Mouse (Mus musculus) liver, embryonic 12.5 days (tissue): ENCODE results near the gene Nckap5. TPM values are rescaled to one million over a fixed set of nuclear protein-coding genes. Genes with fewer than 3 reads are reported as not detected.
"Not testable (repeated sequence)": the region's sequence is repeated elsewhere in the genome, so short reads cannot be mapped to it uniquely, and the experiment has no call there.

Experiments used
- ATAC-seq: fragments of 200-750 bp; cut with Nextera tagmentation; 2 replicates; pipeline ENCODE4 v1.8.0; 2017; ENCODE audit warnings: moderate number of reproducible peaks, mild to moderate bottlenecking, moderate library complexity
- H3K27ac ChIP-seq: fragments of 300-500 bp; sonication (generic); 2 replicates; pipeline ENCODE4 v1.5.1; 2016; ENCODE audit warnings: mild to moderate bottlenecking
- H3K27me3 ChIP-seq: fragments of 300-500 bp; sonication (generic); replicated peaks from 2 replicates; pipeline ENCODE4 v1.6.1; 2016; ENCODE audit warnings: mild to moderate bottlenecking, moderate library complexity
- H3K36me3 ChIP-seq: fragments of 300-500 bp; sonication (generic); 2 replicates; pipeline ENCODE4 v1.6.1; 2016; ENCODE audit warnings: mild to moderate bottlenecking, moderate library complexity
- H3K4me1 ChIP-seq: fragments of 300-500 bp; sonication (generic); 2 replicates; pipeline ENCODE4 v1.6.1; 2016
- H3K4me2 ChIP-seq: fragments of 300-500 bp; sonication (generic); 2 replicates; pipeline ENCODE4 v1.6.1; 2016; ENCODE audit warnings: mild to moderate bottlenecking, moderate library complexity
- H3K4me3 ChIP-seq: fragments of 300-500 bp; sonication (generic); 2 replicates; pipeline ENCODE4 v1.5.1; 2016; ENCODE audit warnings: mild to moderate bottlenecking, moderate library complexity
- H3K9ac ChIP-seq: fragments of 300-500 bp; sonication (generic); 2 replicates; pipeline ENCODE4 v1.6.1; 2016; ENCODE audit warnings: mild to moderate bottlenecking, moderate library complexity
- H3K9me3 ChIP-seq: fragments of 300-500 bp; sonication (generic); replicated peaks from 2 replicates; pipeline ENCODE4 v1.6.1; 2016; ENCODE audit warnings: mild to moderate bottlenecking, moderate library complexity
- WGBS: fragments of 180-500 bp; shearing (Covaris S2); methylation state at CpG from one replicate; pipeline ENCODE4 v1.1.7; 2016; ENCODE audit not compliant: insufficient replicate concordance; 5-methylcytosine and 5-hydroxymethylcytosine counted together
- polyA plus RNA-seq: library from polyadenylated mRNA; unstranded; fragments of >200 nt; fragmentation: Nextera tagmentation; extraction: Ambion mirVana; gene quantifications from 2 replicates; pipeline ENCODE4 v1.2.1, GENCODE M21; 2016

Gene Nckap5
- polyA plus RNA-seq, 1 experiment from 2014 or later: 0.45 TPM

DNA sequence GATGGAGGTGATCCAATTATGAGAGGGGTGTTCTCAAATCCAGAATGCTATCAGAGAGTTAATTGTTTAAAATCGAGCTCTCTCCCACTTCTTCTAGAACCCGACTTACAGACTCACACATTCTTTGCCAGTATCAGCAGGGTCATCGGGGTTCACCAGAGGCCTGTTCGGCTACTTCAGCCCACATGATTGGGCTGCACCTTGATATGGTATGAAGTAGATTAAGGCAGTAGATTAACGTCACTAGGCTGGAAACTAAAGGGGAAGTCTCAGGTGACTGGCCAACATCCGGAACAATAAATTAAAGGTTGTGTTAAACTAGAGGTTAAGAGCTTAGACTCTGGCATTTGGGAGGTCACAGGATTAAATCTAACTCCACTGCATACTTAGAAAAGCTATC, 8.4 kb downstream of the Nckap5 start:
- Histone ChIP-seq H3K27ac (no peak overlapping the region), H3K4me3 (no peak overlapping the region), H3K4me2 (no peak overlapping the region), H3K4me1 (peaks cover 7% of the 10 kb centered on the region), H3K9me3 (no peaks in the 10 kb centered on the region), H3K36me3 (no peaks in the 10 kb centered on the region), H3K27me3 (no peaks in the 10 kb centered on the region), H3K9ac (no peak overlapping the region)
- 57% methylated on average over 6 of the region's 6 CpGs for whole genome bisulfite sequencing
- ATAC-seq: no peak

DNA sequence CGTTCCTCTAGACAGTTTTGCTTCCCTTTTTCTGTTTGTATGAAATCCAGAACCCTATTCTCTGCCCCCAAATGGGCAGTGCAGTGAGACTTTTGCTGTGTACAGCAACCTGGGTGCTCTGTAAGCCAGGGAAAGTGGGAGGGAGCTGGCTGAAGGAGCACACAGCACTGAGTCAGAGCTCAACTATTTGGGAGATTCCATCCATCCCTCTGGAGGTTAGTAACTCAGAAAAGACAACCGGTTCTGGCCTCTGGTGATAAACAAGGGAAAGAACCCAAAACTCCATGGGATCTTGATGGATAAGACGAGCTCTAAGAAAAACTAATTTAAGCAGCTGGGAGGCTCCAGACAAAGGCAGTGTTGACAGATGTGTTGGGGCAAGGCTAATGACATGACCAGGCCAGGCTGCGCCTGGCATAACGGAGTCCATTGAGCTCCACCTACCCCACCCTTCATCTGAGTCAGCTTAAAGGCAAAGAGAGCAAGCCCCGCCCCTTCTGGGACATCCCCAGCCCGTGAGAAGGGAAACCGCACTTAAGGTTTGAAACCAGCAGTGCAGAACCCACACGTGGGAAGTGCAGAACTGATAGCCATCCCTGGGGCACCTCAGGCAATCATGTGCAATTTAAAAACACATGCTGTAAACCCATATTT, 13.1 kb downstream of the Nckap5 start:
- H3K36me3 ChIP-seq: no peaks in the 10 kb centered on the region
- 17% methylated on average over 9 of the region's 9 CpGs for WGBS
- no peak overlapping the region for H3K4me3 ChIP-seq
- no peaks in the 10 kb centered on the region for H3K9me3 ChIP-seq
- peak overlapping the region; percentile 0; the same call in 1 of the 2 replicates for H3K4me2 ChIP-seq
- no peaks in the 10 kb centered on the region for H3K4me1 ChIP-seq
- H3K27me3 ChIP-seq: no peaks in the 10 kb centered on the region
- ATAC-seq: peak; percentile 79
- no peak overlapping the region for H3K27ac ChIP-seq
- no peak overlapping the region for H3K9ac ChIP-seq

DNA sequence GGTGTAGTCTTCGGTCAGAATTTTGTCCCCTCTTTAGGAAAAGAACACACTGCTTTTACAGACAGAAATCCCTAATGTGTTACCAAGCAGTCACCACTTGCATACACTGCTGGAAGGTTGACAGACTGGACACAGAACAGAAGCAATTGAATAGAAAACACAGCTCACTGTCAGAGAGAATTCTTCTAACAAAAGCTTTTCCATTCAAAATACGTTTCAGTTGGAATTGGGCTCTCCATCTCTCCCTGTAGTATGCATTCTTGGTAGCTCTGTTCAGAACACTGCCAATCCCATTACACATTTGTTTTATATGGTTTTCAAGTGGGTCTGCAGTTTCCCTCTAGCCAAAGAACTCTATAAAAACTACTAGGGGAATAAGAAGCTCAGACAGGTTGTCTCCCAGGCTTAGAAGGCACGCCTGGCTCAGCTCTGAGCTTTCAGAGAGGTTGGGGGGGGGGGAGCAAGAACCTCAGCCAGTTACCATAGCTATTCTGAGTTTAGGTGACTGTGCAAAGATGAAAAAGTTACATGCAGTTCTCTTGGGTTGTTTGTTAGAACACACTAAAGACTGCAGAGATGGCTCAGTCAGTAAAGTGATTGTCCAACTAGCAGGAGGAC, 23.5 kb downstream of the Nckap5 start:
- ATAC-seq: no peak
- no peaks in the 10 kb centered on the region for H3K36me3 ChIP-seq
- no peaks in the 10 kb centered on the region for H3K27me3 ChIP-seq
- H3K4me2 ChIP-seq: no peak overlapping the region
- no peak overlapping the region for H3K27ac ChIP-seq
- H3K4me1 ChIP-seq: no peaks in the 10 kb centered on the region
- H3K4me3 ChIP-seq: no peak overlapping the region
- H3K9me3 ChIP-seq: no peaks in the 10 kb centered on the region
- no peak overlapping the region for H3K9ac ChIP-seq
- WGBS: 62% methylated on average over 3 of the region's 3 CpGs

DNA sequence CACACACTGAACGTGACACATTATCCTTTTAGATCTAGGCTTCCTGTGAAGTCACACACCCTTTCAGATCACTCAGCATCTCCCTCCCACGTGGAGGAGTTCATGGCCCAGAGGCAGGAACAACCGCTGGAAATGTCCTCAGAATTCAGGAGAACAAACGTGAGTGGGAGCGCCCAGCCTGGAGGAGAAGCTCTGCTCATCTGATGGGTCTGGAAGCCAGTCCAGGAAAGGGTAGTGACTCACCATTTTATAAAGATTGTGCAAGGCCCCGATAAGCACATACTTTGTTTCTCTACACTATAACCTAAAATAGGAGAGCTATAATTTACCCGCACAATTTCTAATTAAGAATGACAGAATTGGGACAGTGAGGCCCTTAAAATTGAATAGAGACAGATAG, 24.1 kb downstream of the Nckap5 start:
- no peaks in the 10 kb centered on the region for H3K4me1 ChIP-seq
- no peaks in the 10 kb centered on the region for H3K27me3 ChIP-seq
- H3K27ac ChIP-seq: no peak overlapping the region
- H3K9ac ChIP-seq: no peak overlapping the region
- WGBS: 53% methylated on average over 7 of the region's 7 CpGs
- no peaks in the 10 kb centered on the region for H3K9me3 ChIP-seq
- no peaks in the 10 kb centered on the region for H3K36me3 ChIP-seq
- no peak for ATAC-seq
- no peak overlapping the region for H3K4me3 ChIP-seq
- no peak overlapping the region for H3K4me2 ChIP-seq

DNA sequence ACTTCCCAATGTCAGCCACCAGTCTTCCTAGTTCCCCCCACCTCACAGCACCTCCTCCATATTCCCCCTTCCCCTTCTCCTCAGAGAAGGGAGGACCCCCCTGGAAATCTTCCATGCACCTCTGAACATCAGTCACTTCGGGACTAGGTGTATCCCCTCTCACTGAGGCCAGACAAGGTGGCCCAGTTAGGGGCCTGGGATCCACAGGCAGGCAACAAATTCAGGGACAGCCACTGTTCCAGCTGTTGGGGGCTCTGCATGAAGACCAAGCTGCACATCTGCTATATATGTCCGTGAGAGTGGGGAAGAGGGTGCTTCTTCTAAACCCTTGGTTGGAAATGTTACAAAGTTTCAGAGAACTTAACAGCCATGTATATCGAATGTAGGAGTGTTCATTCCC, 28.2 kb downstream of the Nckap5 start:
- 55% methylated on average over 3 of the region's 3 CpGs for WGBS
- H3K4me2 ChIP-seq: no peak overlapping the region
- H3K9me3 ChIP-seq: no peaks in the 10 kb centered on the region
- H3K4me3 ChIP-seq: no peak overlapping the region
- H3K27ac ChIP-seq: no peak overlapping the region
- no peaks in the 10 kb centered on the region for H3K27me3 ChIP-seq
- no peak overlapping the region for H3K9ac ChIP-seq
- no peak for ATAC-seq
- no peaks in the 10 kb centered on the region for H3K36me3 ChIP-seq
- H3K4me1 ChIP-seq: no peaks in the 10 kb centered on the region

DNA sequence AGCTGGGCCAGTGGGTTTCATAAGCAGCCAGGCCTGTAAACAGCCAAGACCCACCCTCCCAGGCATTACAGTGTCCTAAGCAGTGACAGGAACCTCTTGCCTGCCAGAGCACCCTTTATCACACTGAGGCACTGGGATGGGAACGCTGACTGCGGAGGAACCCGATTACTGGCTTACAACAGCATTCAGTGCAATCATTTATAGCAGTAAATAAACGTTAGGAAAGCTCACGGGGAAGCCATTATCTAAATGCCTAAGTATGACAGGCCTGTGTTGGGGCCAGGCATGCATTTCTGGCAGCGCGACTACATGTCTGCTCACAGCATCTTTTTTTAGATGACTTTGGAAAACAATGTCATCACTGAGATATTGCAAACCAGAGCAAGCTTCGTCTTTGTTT, 28.9 kb downstream of the Nckap5 start:
- Histone ChIP-seq H3K4me1 (no peaks in the 10 kb centered on the region), H3K27ac (no peak overlapping the region), H3K36me3 (no peaks in the 10 kb centered on the region), H3K4me2 (no peak overlapping the region), H3K9ac (no peak overlapping the region), H3K4me3 (no peak overlapping the region), H3K27me3 (no peaks in the 10 kb centered on the region), H3K9me3 (no peaks in the 10 kb centered on the region)
- no peak for ATAC-seq
- WGBS: 51% methylated on average over 8 of the region's 8 CpGs

DNA sequence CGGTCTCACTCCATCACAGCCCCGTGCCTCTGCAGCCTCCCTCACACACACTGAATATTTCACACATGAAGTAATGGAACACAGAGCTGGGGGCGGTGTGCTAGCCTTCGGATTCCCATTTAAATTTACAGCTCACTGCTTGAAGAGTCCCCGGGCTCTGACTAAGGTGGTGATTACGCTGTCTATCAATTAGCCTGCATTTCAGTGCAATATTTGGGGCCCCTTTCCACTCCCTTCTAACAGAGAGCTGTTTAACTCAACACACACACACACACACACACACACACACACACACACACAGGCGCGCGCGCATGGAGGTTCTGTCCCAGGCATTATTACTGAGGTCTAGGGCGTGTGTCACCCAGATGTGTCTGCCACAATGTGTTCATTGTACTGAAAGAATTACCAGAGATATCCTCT, 31.2 kb downstream of the Nckap5 start:
- Histone ChIP-seq H3K4me3 (no peak overlapping the region), H3K4me2 (no peak overlapping the region), H3K27me3 (no peaks in the 10 kb centered on the region), H3K9ac (no peak overlapping the region), H3K27ac (no peak overlapping the region), H3K9me3 (no peaks in the 10 kb centered on the region), H3K36me3 (no peaks in the 10 kb centered on the region), H3K4me1 (no peaks in the 10 kb centered on the region)
- ATAC-seq: no peak
- WGBS: 74% methylated on average over 11 of the region's 11 CpGs

DNA sequence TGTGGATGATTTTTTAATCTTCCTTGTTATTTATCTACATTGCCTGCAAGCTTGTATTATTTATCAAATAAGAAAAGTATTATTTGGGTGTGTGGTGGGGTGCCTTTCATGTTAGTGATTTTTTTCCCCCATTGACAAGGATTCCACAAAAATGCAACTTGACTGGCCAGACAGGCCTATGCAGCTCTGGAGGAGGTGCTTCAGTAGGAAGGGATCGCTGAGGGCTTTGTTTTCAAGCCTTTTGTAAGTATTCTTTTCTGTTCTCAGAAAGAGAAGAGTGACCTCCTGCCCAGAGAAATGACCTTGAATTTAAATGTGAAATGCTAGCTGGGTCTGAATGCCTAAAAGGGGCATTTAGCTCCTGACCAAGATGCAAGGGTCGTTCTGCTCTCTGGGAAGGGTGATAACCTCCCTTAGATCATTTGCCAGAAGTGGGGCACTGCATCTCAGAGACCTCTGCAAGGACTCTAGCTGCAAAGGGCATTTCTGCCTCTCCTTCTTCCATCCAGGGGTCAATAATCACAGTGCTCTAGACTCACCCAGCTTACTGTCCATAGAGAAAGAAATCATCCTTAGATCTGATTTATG, 50.2 kb downstream of the Nckap5 start:
- H3K4me3 ChIP-seq, H3K36me3 ChIP-seq, H3K9me3 ChIP-seq, ATAC-seq, H3K4me1 ChIP-seq, H3K4me2 ChIP-seq, H3K27ac ChIP-seq, H3K27me3 ChIP-seq, H3K9ac ChIP-seq: not testable (repeated sequence)
- WGBS: no CpG with 5 or more reads among the region's 2 CpGs

DNA sequence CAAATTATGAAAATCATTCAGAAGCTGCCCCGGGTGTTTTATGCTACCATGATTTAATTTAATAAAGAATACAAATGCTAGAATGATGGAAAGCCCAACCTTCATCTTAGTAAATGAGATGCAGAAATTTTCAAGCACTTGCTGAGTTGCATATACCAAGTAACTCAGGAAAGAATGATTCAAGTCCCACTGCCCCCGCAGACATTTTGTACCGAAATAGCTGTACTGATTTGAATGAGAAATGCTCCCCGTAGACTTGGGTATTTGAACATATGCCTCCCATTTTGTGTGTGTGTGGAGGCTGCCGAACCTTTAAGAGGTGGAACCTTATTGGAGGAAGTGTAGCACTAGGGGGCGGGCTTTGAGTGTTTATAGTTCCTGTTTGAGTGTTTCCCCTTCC, 56.7 kb downstream of the Nckap5 start:
- not testable (repeated sequence) for H3K27ac ChIP-seq, ATAC-seq, H3K4me3 ChIP-seq, H3K36me3 ChIP-seq, H3K4me2 ChIP-seq, H3K27me3 ChIP-seq, H3K9me3 ChIP-seq, H3K9ac ChIP-seq, H3K4me1 ChIP-seq
- no CpG with 5 or more reads among the region's 6 CpGs for whole genome bisulfite sequencing

DNA sequence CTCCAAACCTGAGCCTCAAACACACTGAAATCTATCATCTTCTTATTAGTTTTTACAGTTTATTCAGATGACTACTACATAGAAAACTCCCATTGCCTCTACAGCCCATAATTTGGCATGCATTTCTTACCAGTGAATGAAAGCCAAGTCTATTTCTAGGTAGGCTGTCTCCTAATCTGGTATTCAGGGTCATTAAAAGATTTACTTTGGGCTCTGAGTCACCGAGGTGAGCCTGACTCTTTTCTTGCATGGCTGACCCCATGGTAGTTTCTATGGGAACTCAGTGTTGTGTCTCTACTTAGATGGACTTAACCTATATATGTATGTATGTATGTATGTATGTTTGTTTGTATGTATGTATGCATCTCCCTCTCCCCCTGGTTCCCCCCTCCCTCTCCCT, 63.6 kb downstream of the Nckap5 start:
- H3K4me3 ChIP-seq: no peak overlapping the region
- H3K4me2 ChIP-seq: no peak overlapping the region
- ATAC-seq: no peak
- H3K27ac ChIP-seq: no peak overlapping the region
- H3K9me3 ChIP-seq: no peaks in the 10 kb centered on the region
- no peaks in the 10 kb centered on the region for H3K27me3 ChIP-seq
- no peaks in the 10 kb centered on the region for H3K4me1 ChIP-seq
- H3K36me3 ChIP-seq: no peaks in the 10 kb centered on the region
- no peak overlapping the region for H3K9ac ChIP-seq
- WGBS: 76% methylated on average over 1 of the region's 1 CpGs

DNA sequence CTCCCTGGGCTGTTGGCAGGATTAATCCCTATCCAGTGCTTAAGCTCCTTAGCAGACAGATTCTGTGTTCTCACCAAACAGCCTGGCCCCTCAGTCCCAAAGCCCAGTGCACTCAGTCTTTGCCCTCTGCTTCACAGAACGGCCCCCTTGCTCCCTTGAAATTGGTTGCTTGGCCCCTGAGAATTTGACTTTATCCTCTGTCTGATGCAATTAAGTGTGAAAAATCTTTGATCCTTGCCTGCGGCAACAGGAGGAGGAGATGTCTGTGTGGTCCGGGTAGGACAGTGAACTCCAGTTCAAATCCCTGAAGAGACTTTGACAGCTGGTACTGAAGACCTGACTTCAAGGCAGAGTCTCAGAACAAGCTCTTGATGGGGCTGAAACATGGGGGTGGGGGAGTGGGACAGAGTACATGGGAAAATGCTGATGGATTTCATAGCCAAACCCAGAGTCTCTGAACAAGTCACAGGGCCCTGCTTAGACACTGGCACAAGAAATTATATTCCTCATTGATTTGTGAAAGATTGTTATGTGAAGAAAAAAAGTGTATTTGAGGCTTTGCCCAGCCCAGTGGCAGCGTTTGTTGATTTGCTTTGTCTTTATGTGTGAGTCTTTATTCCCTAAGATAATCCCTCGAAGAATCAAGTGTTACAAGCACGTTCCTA, 65.0 kb downstream of the Nckap5 start:
- no peaks in the 10 kb centered on the region for H3K27me3 ChIP-seq
- H3K9ac ChIP-seq: no peak overlapping the region
- no peak overlapping the region for H3K27ac ChIP-seq
- no peak overlapping the region for H3K4me2 ChIP-seq
- H3K9me3 ChIP-seq: no peaks in the 10 kb centered on the region
- no peaks in the 10 kb centered on the region for H3K36me3 ChIP-seq
- ATAC-seq: no peak
- H3K4me3 ChIP-seq: no peak overlapping the region
- 59% methylated on average over 6 of the region's 6 CpGs for WGBS
- no peaks in the 10 kb centered on the region for H3K4me1 ChIP-seq

DNA sequence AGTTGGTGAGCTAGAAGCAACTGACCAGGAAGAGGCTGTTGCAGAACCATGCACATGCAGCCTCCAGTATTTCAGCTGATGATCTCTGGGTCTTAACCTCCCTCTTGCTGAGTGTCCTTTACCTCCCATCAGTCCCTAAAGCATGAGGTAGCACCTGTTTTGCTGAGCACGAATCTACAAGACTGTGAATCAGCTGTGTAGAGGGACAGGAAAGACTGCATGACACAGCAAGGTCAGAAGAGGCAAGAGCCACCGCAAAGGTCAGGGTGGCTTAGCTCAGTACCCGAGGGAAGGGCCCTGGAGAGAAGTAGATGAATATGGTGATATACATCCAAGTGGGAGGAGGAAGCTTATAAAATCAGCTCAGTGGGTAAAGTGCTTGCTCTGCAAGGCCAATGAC, 66.4 kb downstream of the Nckap5 start:
- Histone ChIP-seq H3K9me3 (no peaks in the 10 kb centered on the region), H3K27ac (no peak overlapping the region), H3K27me3 (no peaks in the 10 kb centered on the region), H3K4me1 (no peaks in the 10 kb centered on the region), H3K4me3 (no peak overlapping the region), H3K9ac (no peak overlapping the region), H3K4me2 (no peak overlapping the region), H3K36me3 (no peaks in the 10 kb centered on the region)
- WGBS: 51% methylated on average over 3 of the region's 3 CpGs
- no peak for ATAC-seq
